Mouse (Mus musculus) embryonic facial prominence, embryonic 10.5 days (tissue): ENCODE results near the gene Zfp985. TPM values are rescaled to one million over a fixed set of nuclear protein-coding genes. Genes with fewer than 3 reads are reported as not detected.
"Not testable (repeated sequence)": the region's sequence is repeated elsewhere in the genome, so short reads cannot be mapped to it uniquely, and the experiment has no call there.

Source experiments
- DNase-seq: peaks from one replicate; pipeline ENCODE4 v3.0.0-alpha.2; 2017; ENCODE audit warnings: low spot score
- H3K27ac ChIP-seq: fragments of 300-500 bp; sonication (generic); replicated peaks from 2 replicates; pipeline ENCODE4 v1.5.1; 2016; ENCODE audit warnings: mild to moderate bottlenecking
- H3K27me3 ChIP-seq: fragments of 300-500 bp; sonication (generic); replicated peaks from 2 replicates; pipeline ENCODE4 v1.6.1; 2016; ENCODE audit warnings: low read depth, mild to moderate bottlenecking; ENCODE audit not compliant: poor library complexity, severe bottlenecking
- H3K36me3 ChIP-seq: fragments of 300-500 bp; sonication (generic); replicated peaks from 2 replicates; pipeline ENCODE4 v1.6.1; 2016; ENCODE audit warnings: mild to moderate bottlenecking, moderate library complexity
- H3K4me1 ChIP-seq: fragments of 300-500 bp; sonication (generic); 2 replicates; pipeline ENCODE4 v1.6.1; 2016
- H3K4me3 ChIP-seq: fragments of 300-500 bp; sonication (generic); 2 replicates; pipeline ENCODE4 v1.5.1; 2016; ENCODE audit warnings: mild to moderate bottlenecking, moderate library complexity
- H3K9me3 ChIP-seq: fragments of 300-500 bp; sonication (generic); 2 replicates; pipeline ENCODE4 v1.6.1; 2016; ENCODE audit warnings: mild to moderate bottlenecking
- WGBS: fragments of 180-500 bp; shearing (Covaris S2); methylation state at CpG from one replicate; pipeline ENCODE4 v1.1.7; 2016; 5-methylcytosine and 5-hydroxymethylcytosine counted together
- polyA plus RNA-seq: library from polyadenylated mRNA; unstranded; fragments of >200 nt; fragmentation: Nextera tagmentation; extraction: Ambion mirVana; gene quantifications from 2 replicates; pipeline ENCODE4 v1.2.1, GENCODE M21; 2016

The Zfp985 gene
- polyA plus RNA-seq: 0.17 and 0.18 TPM in 2 replicates

GRCm38 (mm10) chr4:147553071-147553470 is at the start of gene Zfp985:
Gene Zfp985, plus strand, starts transcription at chr4:147553277.
- not testable (repeated sequence) for H3K4me1 ChIP-seq

GRCm38 (mm10) chr4:147509174-147509573 is 43.9 kb upstream of the Zfp985 start:
- peaks cover 54% of the 10 kb centered on the region for H3K9me3 ChIP-seq
- H3K27me3 ChIP-seq: no peaks in the 10 kb centered on the region
- H3K27ac ChIP-seq: no peak overlapping the region
- no peak overlapping the region for H3K4me3 ChIP-seq
- no peak for DNase-seq
- WGBS: 88% methylated on average over 2 of the region's 2 CpGs
- no peaks in the 10 kb centered on the region for H3K4me1 ChIP-seq
- peaks cover 33% of the 10 kb centered on the region for H3K36me3 ChIP-seq

More at GRCm38 (mm10) chr4:147553071-147553470, at the start of gene Zfp985:
- WGBS: 79% methylated on average over 5 of the region's 5 CpGs
- peaks cover 31% of the 10 kb centered on the region for H3K9me3 ChIP-seq
- H3K36me3 ChIP-seq, DNase-seq, H3K27ac ChIP-seq, H3K27me3 ChIP-seq, H3K4me3 ChIP-seq: not testable (repeated sequence)

GRCm38 (mm10) chr4:147518981-147519380 is 34.1 kb upstream of the Zfp985 start:
- no peaks in the 10 kb centered on the region for H3K36me3 ChIP-seq
- no peak for DNase-seq
- peaks cover 93% of the 10 kb centered on the region for H3K9me3 ChIP-seq
- H3K4me1 ChIP-seq: no peaks in the 10 kb centered on the region
- H3K4me3 ChIP-seq: no peak overlapping the region
- WGBS: 77% methylated on average over 2 of the region's 2 CpGs
- no peaks in the 10 kb centered on the region for H3K27me3 ChIP-seq
- no peak overlapping the region for H3K27ac ChIP-seq

- Histone ChIP-seq H3K27me3 (no peaks in the 10 kb centered on the region), H3K36me3 (no peaks in the 10 kb centered on the region), H3K9me3 (peaks cover 91% of the 10 kb centered on the region), H3K27ac (no peak overlapping the region), H3K4me1 (no peaks in the 10 kb centered on the region), H3K4me3 (no peak overlapping the region)
- DNase-seq: no peak
These were observed 33.0 kb upstream of the Zfp985 start for GRCm38 (mm10) chr4:147520100-147520499.

GRCm38 (mm10) chr4:147525125-147525524 is 28.0 kb upstream of the Zfp985 start:
- WGBS: 83% methylated on average over 1 of the region's 1 CpGs

GRCm38 (mm10) chr4:147530366-147530765 is 22.7 kb upstream of the Zfp985 start:
- H3K9me3 ChIP-seq: peaks cover 70% of the 10 kb centered on the region

More at GRCm38 (mm10) chr4:147525125-147525524, 28.0 kb upstream of the Zfp985 start:
- Histone ChIP-seq H3K4me3 (no peak overlapping the region), H3K36me3 (no peaks in the 10 kb centered on the region), H3K27me3 (no peaks in the 10 kb centered on the region), H3K4me1 (no peaks in the 10 kb centered on the region), H3K9me3 (peaks cover 92% of the 10 kb centered on the region), H3K27ac (no peak overlapping the region)
- no peak for DNase-seq

GRCm38 (mm10) chr4:147535916-147536315 is 17.2 kb upstream of the Zfp985 start:
- H3K9me3 ChIP-seq: peaks cover 67% of the 10 kb centered on the region
- not testable (repeated sequence) for H3K4me3 ChIP-seq, H3K36me3 ChIP-seq, H3K27me3 ChIP-seq, H3K4me1 ChIP-seq, DNase-seq, H3K27ac ChIP-seq

More at GRCm38 (mm10) chr4:147530366-147530765, 22.7 kb upstream of the Zfp985 start:
- H3K4me3 ChIP-seq: no peak overlapping the region
- no peaks in the 10 kb centered on the region for H3K36me3 ChIP-seq
- H3K27me3 ChIP-seq: no peaks in the 10 kb centered on the region
- DNase-seq: no peak
- no peaks in the 10 kb centered on the region for H3K4me1 ChIP-seq
- WGBS: 87% methylated on average over 1 of the region's 1 CpGs
- no peak overlapping the region for H3K27ac ChIP-seq

GRCm38 (mm10) chr4:147537702-147538101 is 15.4 kb upstream of the Zfp985 start:
- 89% methylated on average over 2 of the region's 2 CpGs for WGBS
- no peaks in the 10 kb centered on the region for H3K27me3 ChIP-seq
- H3K4me3 ChIP-seq: no peak overlapping the region
- peaks cover 65% of the 10 kb centered on the region for H3K9me3 ChIP-seq
- H3K27ac ChIP-seq: no peak overlapping the region
- no peaks in the 10 kb centered on the region for H3K36me3 ChIP-seq
- DNase-seq: no peak
- no peaks in the 10 kb centered on the region for H3K4me1 ChIP-seq

GRCm38 (mm10) chr4:147539918-147540317 is 13.2 kb upstream of the Zfp985 start, which contains the start of gene Gm16503:
Gene Gm16503, plus strand, starts transcription at chr4:147540218.
- not testable (repeated sequence) for DNase-seq, H3K27me3 ChIP-seq, H3K27ac ChIP-seq, H3K4me3 ChIP-seq, H3K4me1 ChIP-seq, H3K36me3 ChIP-seq
- WGBS: 87% methylated on average over 3 of the region's 3 CpGs
- H3K9me3 ChIP-seq: peaks cover 67% of the 10 kb centered on the region

- Histone ChIP-seq H3K27ac (no peak overlapping the region), H3K4me1 (no peaks in the 10 kb centered on the region), H3K27me3 (no peaks in the 10 kb centered on the region), H3K36me3 (no peaks in the 10 kb centered on the region), H3K9me3 (peaks cover 57% of the 10 kb centered on the region), H3K4me3 (no peak overlapping the region)
- no peak for DNase-seq
These were observed 12.0 kb upstream of the Zfp985 start for GRCm38 (mm10) chr4:147541105-147541504.

- not testable (repeated sequence) for H3K27ac ChIP-seq, H3K4me1 ChIP-seq, H3K4me3 ChIP-seq, H3K27me3 ChIP-seq, DNase-seq, H3K36me3 ChIP-seq
- peaks cover 33% of the 10 kb centered on the region for H3K9me3 ChIP-seq
- 74% methylated on average over 2 of the region's 2 CpGs for WGBS
These were observed 1.3 kb downstream of the Zfp985 start for GRCm38 (mm10) chr4:147554361-147554760.

GRCm38 (mm10) chr4:147556921-147557320 is 3.8 kb downstream of the Zfp985 start:
- DNase-seq, H3K27me3 ChIP-seq, H3K27ac ChIP-seq, H3K4me3 ChIP-seq, H3K4me1 ChIP-seq, H3K36me3 ChIP-seq: not testable (repeated sequence)
- 61% methylated on average over 1 of the region's 1 CpGs for WGBS
- peaks cover 31% of the 10 kb centered on the region for H3K9me3 ChIP-seq

- not testable (repeated sequence) for H3K4me1 ChIP-seq, H3K36me3 ChIP-seq, H3K27me3 ChIP-seq, H3K27ac ChIP-seq, H3K4me3 ChIP-seq, DNase-seq
- H3K9me3 ChIP-seq: peaks cover 27% of the 10 kb centered on the region
These were observed 4.9 kb downstream of the Zfp985 start for GRCm38 (mm10) chr4:147558011-147558410.

GRCm38 (mm10) chr4:147559096-147559495 is 6.0 kb downstream of the Zfp985 start:
- not testable (repeated sequence) for H3K4me1 ChIP-seq, H3K4me3 ChIP-seq, H3K36me3 ChIP-seq, DNase-seq, H3K27ac ChIP-seq, H3K27me3 ChIP-seq
- peaks cover 19% of the 10 kb centered on the region for H3K9me3 ChIP-seq
- WGBS: 67% methylated on average over 1 of the region's 1 CpGs
